Comparison of ENCODE assay signal across 14 mouse cellular contexts in the genomic region with DNA sequence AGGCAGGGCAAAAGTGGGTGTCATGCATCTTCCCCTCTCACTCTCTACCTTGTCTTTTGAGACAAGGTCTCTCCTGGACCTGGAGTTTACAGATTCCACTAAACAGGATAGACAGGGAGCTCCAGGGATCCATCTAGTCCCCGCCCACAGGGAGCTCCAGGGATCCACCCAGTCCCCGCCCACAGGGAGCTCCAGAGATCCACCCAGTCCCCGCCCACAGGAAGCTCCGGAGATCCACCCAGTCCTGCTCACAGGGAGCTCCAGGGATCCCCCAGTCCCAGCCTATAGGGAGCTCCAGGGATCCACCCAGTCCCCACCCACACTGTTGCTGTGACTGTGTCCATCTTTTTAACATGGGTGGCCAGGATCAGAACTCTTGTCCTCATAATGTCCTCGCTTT. TPM values are rescaled to one million over a fixed set of nuclear protein-coding genes. Genes with fewer than 3 reads are reported as not detected.
DNase-seq lines count a peak whose midpoint lies in the region; ATAC-seq and TF ChIP-seq lines count a peak whose summit lies in the region.
"Had no signal": no experiment of that assay in that cellular context is flagged by ENCODE, and none has a peak within 500 bp of the region (broad histone marks: within the 10 kb centered on the region; RNA-seq: fewer than 3 reads in every experiment).

No protein-coding gene starts in this region.

- no peak overlapping the region for H3K4me2 ChIP-seq in lung, embryonic 16.5 days (ENCODE audit: low read depth, low read length)
- H3K4me2 ChIP-seq in stomach, postnatal 0 days (replicated peaks; ENCODE audit: low read depth): no peak overlapping the region
- H3K4me2 ChIP-seq: forebrain, embryonic 15.5 days; liver, embryonic 15.5 days had no signal

- peak in 1 of 2 experiments; percentile 57 for DNase-seq in heart, adult 2 months
- no peak for DNase-seq in heart, postnatal 25 days (ENCODE audit: low spot score)
- DNase-seq in lung, postnatal 25 days (ENCODE audit: low spot score): no peak
- peak; percentile 12 for DNase-seq in c-Kit-negative CD71-positive TER-119-positive erythroid progenitor cells, embryonic 14.5 days (ENCODE audit: low read depth, low spot score)
- peak; percentile 46 for DNase-seq in stomach, postnatal 0 days (ENCODE audit: low spot score)
- no peak for DNase-seq in c-Kit-positive CD71-positive TER-119-positive erythroid progenitor cells, embryonic 14.5 days (ENCODE audit: low spot score)
- DNase-seq: kidney, adult 2 months; right cerebral cortex, postnatal 4 days had no signal

- H3K27me3 ChIP-seq in heart, adult 2 months (ENCODE audit: control insufficient read depth, insufficient read depth, low read length): no peaks in the 10 kb centered on the region
- no peaks in the 10 kb centered on the region for H3K27me3 ChIP-seq in lung, embryonic 16.5 days (ENCODE audit: control insufficient read depth, insufficient read depth, low read depth, low read length)
- H3K27me3 ChIP-seq in stomach, postnatal 0 days (ENCODE audit: control insufficient read depth, insufficient read depth, low read length): no peaks in the 10 kb centered on the region
- H3K27me3 ChIP-seq: CH12.LX; forebrain, embryonic 15.5 days; liver, embryonic 15.5 days had no signal

- no peak for TF ChIP-seq CTCF in heart, adult 2 months (IDR thresholded peaks at IDR 0.05)
- no peak for TF ChIP-seq CTCF in stomach, postnatal 0 days (IDR thresholded peaks at IDR 0.05; ENCODE audit: low read depth)

- TF ChIP-seq POLR2A in heart, adult 2 months (IDR thresholded peaks at IDR 0.05; ENCODE audit: insufficient read depth, low read depth, low read length): no peak

- intact Hi-C loops in heart, adult 2 months (cut with DNase I): no loop called here
- intact Hi-C loops in heart, postnatal 25 days (cut with DNase I): no loop called here

- H3K4me3 ChIP-seq in heart, adult 2 months: no peak overlapping the region
- no peak overlapping the region for H3K4me3 ChIP-seq in lung, embryonic 16.5 days (ENCODE audit: low read length)
- H3K4me3 ChIP-seq in stomach, postnatal 0 days (ENCODE audit: low read depth, low read length): no peak overlapping the region
- H3K4me3 ChIP-seq: forebrain, embryonic 15.5 days; liver, embryonic 15.5 days; midbrain, embryonic 10.5 days; myocyte had no signal

- 75% methylated on average over 5 of the region's 5 CpGs for WGBS in heart, adult 2 months
- 66% methylated on average over 5 of the region's 5 CpGs for WGBS in lung, embryonic 16.5 days
- WGBS in stomach, postnatal 0 days: 79% methylated on average over 5 of the region's 5 CpGs

- no peaks in the 10 kb centered on the region for H3K9me3 ChIP-seq in lung, embryonic 16.5 days (ENCODE audit: control insufficient read depth, low read length)
- H3K9me3 ChIP-seq in stomach, postnatal 0 days (ENCODE audit: control insufficient read depth, low read length): no peaks in the 10 kb centered on the region
- H3K9me3 ChIP-seq: forebrain, embryonic 15.5 days; liver, embryonic 15.5 days; midbrain, embryonic 10.5 days had no signal

- H3K4me1 ChIP-seq in heart, adult 2 months (ENCODE audit: control insufficient read depth, insufficient read depth, low read length): peaks cover 47% of the 10 kb centered on the region
- peaks cover 5% of the 10 kb centered on the region; the same call in 1 of the 2 replicates for H3K4me1 ChIP-seq in lung, embryonic 16.5 days (replicated peaks; ENCODE audit: control insufficient read depth, insufficient read depth, low read length)
- H3K4me1 ChIP-seq in stomach, postnatal 0 days (replicated peaks; ENCODE audit: control insufficient read depth, insufficient read depth): 0 out of 2 replicates have a peak, but pooled peaks cover 2% of the 10 kb centered on the region

- TF ChIP-seq EP300 in heart, adult 2 months (IDR thresholded peaks at IDR 0.05; ENCODE audit: insufficient read depth, low read depth, low read length): no peak
- no peak for TF ChIP-seq EP300 in stomach, postnatal 0 days (optimal IDR thresholded peaks at IDR 0.05)

- peaks cover 27% of the 10 kb centered on the region for H3K36me3 ChIP-seq in heart, adult 2 months (ENCODE audit: control insufficient read depth, insufficient read depth, low read length)
- no peaks in the 10 kb centered on the region for H3K36me3 ChIP-seq in lung, embryonic 16.5 days (ENCODE audit: control insufficient read depth, insufficient read depth, low read length)
- no peaks in the 10 kb centered on the region for H3K36me3 ChIP-seq in stomach, postnatal 0 days (ENCODE audit: control insufficient read depth, insufficient read depth, low read length)
- H3K36me3 ChIP-seq: forebrain, embryonic 15.5 days; liver, embryonic 15.5 days; midbrain, embryonic 10.5 days had no signal

- ATAC-seq in lung, embryonic 16.5 days (ENCODE audit: low read depth): no peak
- no peak for ATAC-seq in stomach, postnatal 0 days (ENCODE audit: low FRiP score, low TSS enrichment)
- ATAC-seq: forebrain, embryonic 15.5 days had no signal

- peak overlapping the region; percentile 77 for H3K27ac ChIP-seq in heart, adult 2 months
- peak overlapping the region; percentile 41; the same call in 1 of the 2 replicates for H3K27ac ChIP-seq in lung, embryonic 16.5 days (ENCODE audit: low read length)
- H3K27ac ChIP-seq in stomach, postnatal 0 days (replicated peaks): no peak overlapping the region
- H3K27ac ChIP-seq: forebrain, embryonic 15.5 days; liver, embryonic 15.5 days; midbrain, embryonic 10.5 days had no signal

- H3K79me2 ChIP-seq in heart, adult 2 months (replicated peaks; ENCODE audit: control insufficient read depth, insufficient read depth, low read length): peaks cover 7% of the 10 kb centered on the region

- no peak overlapping the region for H3K9ac ChIP-seq in heart, adult 2 months (ENCODE audit: low read depth, low read length)
- H3K9ac ChIP-seq in lung, embryonic 16.5 days (ENCODE audit: low read length): no peak overlapping the region
- H3K9ac ChIP-seq in stomach, postnatal 0 days (ENCODE audit: low read length): no peak overlapping the region
- H3K9ac ChIP-seq: forebrain, embryonic 15.5 days; liver, embryonic 15.5 days had no signal

RNA-seq across cellular contexts. Expression of a gene that starts 16.7 kb away (rescaled TPM):
- total RNA-seq in heart, adult 2 months (2021): 100 to 1,000 TPM; 418 to 454 TPM
- polyA plus RNA-seq in heart, adult 2 months (2012; rRNA removed): 101 and 165 TPM in 2 replicates
- total RNA-seq in heart, postnatal 25 days (2021): 100 to 1,000 TPM; 417 to 451 TPM
- polyA plus RNA-seq in lung, embryonic 16.5 days (2015; fragmentation: Nextera tagmentation; extraction: Ambion mirVana): 53.3 and 54.5 TPM in 2 replicates
- 61.8 and 62.0 TPM in 2 replicates for polyA plus RNA-seq in stomach, postnatal 0 days (2015; fragmentation: Nextera tagmentation; extraction: Ambion mirVana)

Comparison
In these comparisons a context has a peak if more than half of its experiments do, and no peak if none do; other contexts are left out.
1. DNase-seq: peak in c-Kit-negative CD71-positive TER-119-positive erythroid progenitor cells, embryonic 14.5 days (single experiment) and stomach, postnatal 0 days (single experiment); none in heart, postnatal 25 days (single experiment), lung, postnatal 25 days (single experiment) and c-Kit-positive CD71-positive TER-119-positive erythroid progenitor cells, embryonic 14.5 days (single experiment).